Mouse (Mus musculus) cerebellum, adult 8-10 months (tissue): ENCODE measurements at regions not wholly inside any gene's neighbourhood (a gene's known extent, or its start where the extent isn't known, plus 50 kb on each side); places are given as distances from the start of the nearest gene placed in this dataset.

Experiments used
- DNase-seq: peaks from one replicate; pipeline ENCODE4 v3.0.0; 2022

- no peak for DNase-seq
Measured at GRCm38 (mm10) chr12:65644232-65644631, 418.9 kb downstream of the Wdr20rt start.

GRCm38 (mm10) chr12:65656772-65657171 lies 431.5 kb downstream of the Wdr20rt start:
- DNase-seq, result no peak

GRCm38 (mm10) chr12:65671673-65672072 lies 446.4 kb downstream of the Wdr20rt start:
- no peak for DNase-seq

- no peak for DNase-seq
Measured at GRCm38 (mm10) chr12:65673193-65673592, 447.9 kb downstream of the Wdr20rt start.

- no peak for DNase-seq
Measured at GRCm38 (mm10) chr12:65674916-65675660, 449.8 kb downstream of the Wdr20rt start.

GRCm38 (mm10) chr12:65680335-65680734 lies 455.0 kb downstream of the Wdr20rt start:
- DNase-seq, result no peak

GRCm38 (mm10) chr12:65681826-65682225 lies 456.5 kb downstream of the Wdr20rt start:
- no peak for DNase-seq

- DNase-seq, result no peak
Measured at GRCm38 (mm10) chr12:65704985-65705384, 479.7 kb downstream of the Wdr20rt start.

- DNase-seq, result no peak
Measured at GRCm38 (mm10) chr12:65712304-65712703, 487.0 kb downstream of the Wdr20rt start.
